16 mouse cellular contexts compared by ENCODE assay signal in the genomic region with DNA sequence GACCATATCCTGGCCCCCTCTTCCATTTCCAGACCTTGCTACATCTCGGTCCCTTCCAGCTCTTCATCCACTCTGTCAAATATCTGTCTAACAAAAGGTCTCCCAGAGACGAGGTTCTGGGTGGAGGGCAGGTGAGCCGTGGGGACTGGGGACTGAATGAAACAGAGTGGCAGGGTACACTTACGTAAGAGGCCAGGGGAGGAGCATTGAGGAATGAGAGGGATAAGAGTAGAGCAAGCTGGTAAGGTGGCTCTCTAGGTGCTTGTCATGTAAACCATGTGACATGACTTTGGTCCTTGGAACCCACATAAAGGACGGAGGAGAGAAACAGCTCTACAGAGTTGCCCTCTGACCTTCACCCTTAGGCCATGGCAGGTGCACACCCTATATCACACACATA.
"Had no signal": no experiment of that assay in that cellular context is flagged by ENCODE, and none has a peak within 500 bp of the region (broad histone marks: within the 10 kb centered on the region; RNA-seq: fewer than 3 reads in every experiment).

No protein-coding gene starts in this region.

- H3K4me1 ChIP-seq: limb, embryonic 12.5 days had no signal

- H3K4me2 ChIP-seq: limb, embryonic 12.5 days; limb, embryonic 15.5 days; liver, embryonic 11.5 days; midbrain, embryonic 11.5 days had no signal

- H3K27me3 ChIP-seq: limb, embryonic 15.5 days had no signal

- ATAC-seq: inflammation-experienced regulatory T-cells, adult 6 months; intestine, embryonic 16.5 days; liver, postnatal 0 days had no signal

- H3K9me3 ChIP-seq: limb, embryonic 12.5 days; limb, embryonic 15.5 days had no signal

- H3K9ac ChIP-seq: limb, embryonic 12.5 days; limb, embryonic 15.5 days; liver, embryonic 14.5 days; liver, postnatal 0 days had no signal

- H3K27ac ChIP-seq: limb, embryonic 12.5 days; limb, embryonic 15.5 days; liver, embryonic 14.5 days had no signal

- H3K4me3 ChIP-seq: limb, embryonic 12.5 days; limb, embryonic 15.5 days had no signal

- DNase-seq: kidney, adult 18-20 months; kidney, adult 9 months; kidney, postnatal 14 days; kidney, postnatal 4 days; left cerebral cortex, postnatal 4 days; liver, postnatal 0 days; midbrain, embryonic 14.5 days; spleen, adult 18-20 months; thymus, postnatal 25 days had no signal
